Mouse (Mus musculus): ENCODE measurements around the gene Rpl39l. TPM values are rescaled to one million over a fixed set of nuclear protein-coding genes. Genes with fewer than 3 reads are reported as not detected.
"Not testable (repeated sequence)": the region's sequence is repeated elsewhere in the genome, so short reads cannot be mapped to it uniquely, and the experiment has no call there.

The Rpl39l gene
- not detected for total RNA-seq (2022)

DNA sequence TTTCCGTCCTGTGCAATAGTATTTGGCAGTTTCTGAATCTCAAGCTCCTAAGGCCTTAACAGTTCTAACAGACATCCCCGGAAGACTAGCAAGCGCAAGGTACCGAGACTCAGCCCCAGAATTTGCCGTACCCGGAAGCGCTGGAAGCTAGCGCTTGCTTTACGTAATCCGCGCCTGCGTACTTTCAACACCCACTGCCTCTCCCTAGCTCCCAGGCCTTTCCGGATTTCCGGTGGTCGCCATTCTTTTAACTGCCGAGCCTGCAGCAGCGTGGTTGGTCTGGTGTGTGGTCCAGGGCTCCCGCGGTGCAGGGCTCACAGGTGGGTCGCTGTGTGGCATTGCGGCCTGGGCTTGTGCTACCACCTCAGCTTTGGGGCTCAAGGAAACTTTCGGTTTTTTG is at the start of gene Rpl39l:
Gene Rpl39l, plus strand, starts transcription at position 222 of the 400 bp plus-strand sequence.
- DNase-seq (ENCODE audit: low spot score in 2 of 2): no peak

GRCm38 (mm10) chr16:10127586-10127985 is 42.4 kb upstream of the Rpl39l start:
- no peak for DNase-seq (ENCODE audit: low spot score in 2 of 2)

DNA sequence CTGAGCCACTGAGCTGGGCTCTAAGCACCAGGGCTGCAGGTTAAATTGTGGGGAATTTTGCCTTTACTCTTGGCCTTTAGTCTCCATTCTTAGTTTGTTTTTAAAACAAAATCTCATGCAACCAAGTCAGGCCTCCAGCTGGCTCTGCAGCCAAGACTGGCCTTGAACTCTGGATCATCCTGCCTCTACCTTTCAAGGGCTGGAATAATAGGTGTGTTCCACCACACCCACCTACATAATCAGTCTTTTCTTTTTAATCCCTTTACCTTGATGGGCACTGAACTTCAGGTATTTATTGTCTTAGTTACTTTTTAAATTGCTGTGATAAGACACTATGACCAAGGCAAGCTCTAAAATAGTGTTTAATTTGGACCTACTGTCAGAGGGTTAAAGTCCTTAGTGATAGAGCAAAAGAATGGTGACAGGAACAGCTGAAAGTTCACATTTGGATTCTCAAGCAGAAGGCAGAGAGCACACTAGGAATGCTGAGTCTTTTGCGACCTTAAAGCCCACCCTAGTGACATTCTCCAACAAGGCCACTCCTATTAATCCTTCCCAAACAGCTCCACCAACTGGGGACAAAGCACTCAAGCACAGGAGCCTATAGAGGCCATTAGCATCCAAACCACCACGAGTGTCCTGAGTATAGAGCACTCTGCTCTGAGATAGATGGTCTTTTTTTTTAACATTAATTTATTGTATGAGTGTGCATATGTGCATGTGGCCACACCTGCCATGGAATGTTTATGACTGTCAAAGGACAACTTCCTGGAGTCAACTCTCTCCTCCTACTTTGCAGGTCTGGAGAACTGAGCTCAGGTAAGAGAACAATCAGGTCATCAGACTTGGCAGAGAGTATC is 40.7 kb upstream of the Rpl39l start:
- DNase-seq (ENCODE audit: low spot score in 2 of 2): no peak

GRCm38 (mm10) chr16:10143166-10143565 is 26.9 kb upstream of the Rpl39l start:
- no peak for DNase-seq (ENCODE audit: low spot score in 2 of 2)

DNA sequence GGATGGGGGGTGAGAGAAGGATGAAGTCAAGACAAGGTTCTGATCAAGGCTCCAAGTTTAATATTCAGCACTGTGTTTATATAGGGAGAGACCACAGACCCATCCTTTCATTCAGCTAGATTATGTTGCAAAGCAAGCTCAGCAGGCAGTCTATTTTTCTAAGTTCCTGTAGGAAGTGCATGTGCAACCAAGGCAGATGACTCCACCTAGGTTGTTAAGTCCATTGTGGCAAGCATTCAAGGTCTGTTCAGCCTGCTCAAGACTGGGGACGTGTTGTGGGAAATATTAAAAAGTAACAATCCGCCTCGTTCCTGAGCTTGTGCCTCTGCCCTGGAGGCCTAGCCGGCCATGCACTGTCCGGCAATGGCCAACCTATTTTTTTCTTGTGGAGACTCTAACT is 22.6 kb upstream of the Rpl39l start:
- DNase-seq (ENCODE audit: low spot score in 2 of 2): no peak

- no peak for DNase-seq (ENCODE audit: low spot score in 2 of 2)
Measured at GRCm38 (mm10) chr16:10169123-10169905, 712 bp upstream of the Rpl39l start.

- no peak for DNase-seq (ENCODE audit: low spot score in 2 of 2)
Measured at GRCm38 (mm10) chr16:10171276-10171675, 1.2 kb downstream of the Rpl39l start.

GRCm38 (mm10) chr16:10172179-10172820 is 2.3 kb downstream of the Rpl39l start:
- DNase-seq (ENCODE audit: low spot score in 2 of 2): no peak

GRCm38 (mm10) chr16:10187461-10187860 is 17.4 kb downstream of the Rpl39l start:
- not testable (repeated sequence) for DNase-seq (ENCODE audit: low spot score in 2 of 2)

DNA sequence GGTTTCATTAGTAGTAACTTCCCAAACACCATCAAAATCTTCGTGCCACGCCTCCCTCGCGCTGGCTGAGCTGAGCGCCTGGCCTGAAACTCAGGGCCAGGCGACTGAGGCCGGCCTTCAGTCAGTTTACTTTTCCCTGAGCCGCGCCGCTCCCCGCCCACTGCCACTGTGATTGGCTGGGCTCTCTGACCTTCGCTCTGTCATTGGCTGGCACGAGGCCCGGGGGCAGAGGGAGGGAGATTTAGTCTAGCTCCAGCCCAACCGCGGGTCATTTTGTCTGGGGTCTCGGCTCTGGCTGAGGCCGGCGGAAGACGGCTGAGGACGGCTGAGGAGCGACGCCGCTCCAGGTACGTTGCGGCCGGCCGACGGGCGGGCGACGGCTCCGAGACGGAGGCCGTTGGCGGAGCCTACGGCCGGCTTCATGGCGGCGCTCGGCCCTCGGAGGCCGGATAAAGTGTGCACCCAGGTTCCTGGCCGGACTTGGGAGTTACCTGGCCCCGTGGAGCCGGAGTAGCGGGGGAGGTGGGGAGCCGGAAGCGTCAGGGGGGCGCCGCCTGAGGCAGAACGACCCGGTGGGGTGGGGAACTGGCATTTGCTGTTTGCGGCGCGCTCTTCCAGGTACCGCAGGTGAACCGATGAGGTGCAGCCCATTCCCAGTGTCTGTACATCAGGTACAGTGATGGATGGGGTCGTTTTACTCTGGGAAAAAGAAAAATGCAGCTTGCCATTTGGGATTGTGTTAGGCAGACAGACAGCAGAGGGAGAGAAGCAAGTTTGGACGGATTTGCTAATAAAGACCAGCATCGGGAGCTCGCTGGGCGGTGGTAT is 22.9 kb downstream of the Rpl39l start, which contains the start of gene Atf7ip2:
Gene Atf7ip2, plus strand, starts transcription at position 34 of the 828 bp plus-strand sequence.
- DNase-seq (ENCODE audit: low spot score in 2 of 2): peak; percentile 38 to 59

DNA sequence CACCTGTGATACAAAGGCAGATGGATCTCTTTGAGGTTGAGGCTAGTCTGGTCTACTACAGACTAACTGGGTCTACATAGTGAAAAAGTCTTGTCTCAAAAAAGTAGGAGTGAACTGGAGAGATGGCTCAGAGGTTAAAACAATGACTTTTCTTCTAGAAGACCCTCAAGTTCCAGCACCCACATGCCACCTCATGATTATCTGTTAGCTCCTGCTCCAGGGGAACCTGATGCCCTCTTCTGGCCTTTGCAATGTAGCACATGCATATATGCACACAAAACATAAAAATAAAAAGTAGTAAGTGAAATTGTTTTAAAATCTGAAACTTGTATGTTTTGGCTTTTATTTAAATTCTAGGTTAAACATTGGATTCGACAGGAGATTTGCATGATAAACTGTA is 38.8 kb downstream of the Rpl39l start:
- DNase-seq (ENCODE audit: low spot score in 2 of 2): no peak

GRCm38 (mm10) chr16:10216366-10216765 is 46.3 kb downstream of the Rpl39l start:
- DNase-seq (ENCODE audit: low spot score in 2 of 2): not testable (repeated sequence)

DNA sequence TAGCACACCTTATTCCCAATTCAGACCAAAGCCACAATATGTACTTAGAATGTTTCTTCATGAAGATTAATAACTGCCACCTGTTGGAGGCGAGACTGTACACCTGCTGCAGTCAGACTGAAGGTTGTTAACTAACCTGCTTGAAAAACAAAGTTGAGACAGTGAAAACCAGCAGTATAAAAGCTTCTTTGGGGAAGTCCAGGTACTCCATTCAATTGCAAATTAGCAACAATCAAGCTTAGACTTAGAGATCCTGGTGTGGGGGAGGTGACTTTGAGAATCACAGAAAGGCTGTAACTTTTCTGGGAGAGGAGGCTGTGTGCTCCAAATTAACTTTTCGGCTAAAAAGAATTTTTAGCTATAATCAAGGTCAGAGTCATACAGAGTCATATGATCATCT is 47.0 kb downstream of the Rpl39l start:
- not testable (repeated sequence) for DNase-seq (ENCODE audit: low spot score in 2 of 2)

Other genes with a start within 250 kb of the Rpl39l start
- 100 to 1,000 TPM; 300 to 419 (median 352) TPM for gene Grin2a, start 174.7 kb upstream of the Rpl39l start, total RNA-seq (2022)
- gene Atf7ip2, start 22.5 kb downstream of the Rpl39l start, total RNA-seq (2022): under 1 TPM in 1 of 4 experiments, not detected in 3; 0.16 TPM
- gene Emp2, start 143.7 kb downstream of the Rpl39l start, total RNA-seq (2022): 10 to 100 TPM; 13.1 to 15.5 (median 14.5) TPM
- gene Tekt5, start 225.3 kb downstream of the Rpl39l start, total RNA-seq (2022): 1 to 10 TPM; 8.2 to 9.5 (median 9.1) TPM
- gene Nubp1, start 241.7 kb downstream of the Rpl39l start, total RNA-seq (2022): 10 to 100 TPM; 16.8 to 20.7 (median 17.8) TPM

All from layer of hippocampus, adult 8-10 months (tissue).